Mouse (Mus musculus) liver, adult 2 months (tissue): ENCODE measurements around the gene Fbln2. TPM values are rescaled to one million over a fixed set of nuclear protein-coding genes. Genes with fewer than 3 reads are reported as not detected.

Experiments used
- DNase-seq: peaks from one replicate; pipeline ENCODE4 v3.0.0-alpha.2; 2011; ENCODE audit warnings: low read depth, low spot score; ENCODE audit errors: extremely low read depth
- H3K27ac ChIP-seq: fragments of 200-500 bp; replicated peaks from 2 replicates; pipeline ENCODE4 v1.5.1; 2012; ENCODE audit warnings: low read depth, mild to moderate bottlenecking, control low read depth, inconsistent platforms, low read length; ENCODE audit not compliant: insufficient read depth
- H3K27me3 ChIP-seq: fragments of 200-500 bp; 2 replicates; pipeline ENCODE4 v1.6.1; 2012; ENCODE audit warnings: mild to moderate bottlenecking, moderate library complexity, low read length, inconsistent platforms; ENCODE audit not compliant: control insufficient read depth, insufficient read depth
- H3K36me3 ChIP-seq: fragments of 200-500 bp; 2 replicates; pipeline ENCODE4 v1.6.1; 2012; ENCODE audit warnings: low read length, inconsistent platforms; ENCODE audit not compliant: control insufficient read depth, insufficient read depth
- H3K4me1 ChIP-seq: fragments of 200-500 bp; 2 replicates; pipeline ENCODE4 v1.6.1; 2011; ENCODE audit warnings: low read length; ENCODE audit not compliant: control insufficient read depth, insufficient read depth
- H3K4me3 ChIP-seq: fragments of 200-500 bp; 2 replicates; pipeline ENCODE4 v1.5.1; 2011; ENCODE audit warnings: low read depth, mild to moderate bottlenecking, control low read depth, low read length, moderate library complexity; ENCODE audit not compliant: insufficient read depth
- H3K79me2 ChIP-seq: fragments of 200-500 bp; 2 replicates; pipeline ENCODE4 v1.6.1; 2012; ENCODE audit warnings: inconsistent platforms, mild to moderate bottlenecking, low read length, moderate library complexity; ENCODE audit not compliant: control insufficient read depth, insufficient read depth
- H3K9ac ChIP-seq: fragments of 200-500 bp; 2 replicates; pipeline ENCODE4 v1.6.1; 2012; ENCODE audit warnings: low read depth, mild to moderate bottlenecking, control low read depth, inconsistent platforms, low read length
- CTCF ChIP-seq: fragments of 200-500 bp; IDR thresholded peaks from 2 replicates; pipeline ENCODE4 v1.5.1; 2011; ENCODE audit warnings: low read depth, low read length, control low read depth
- POLR2A ChIP-seq: fragments of 200-500 bp; IDR thresholded peaks from 2 replicates; pipeline ENCODE4 v1.6.1; 2011; ENCODE audit warnings: low read length, control low read depth; ENCODE audit not compliant: insufficient read depth; ENCODE audit errors: extremely low read depth
- WGBS: fragments of 180-500 bp; shearing (Covaris S2); methylation state at CpG from one replicate; pipeline ENCODE4 v1.1.7; 2018; 5-methylcytosine and 5-hydroxymethylcytosine counted together
- polyA plus RNA-seq: library from polyadenylated mRNA; depleted of rRNA; stranded (reverse); fragments of >200 nt; gene quantifications from 2 replicates; pipeline ENCODE4 v1.2.3, GENCODE M21; 2012
- total RNA-seq: library from RNA; depleted of rRNA; stranded (reverse); fragments of >200 nt; gene quantifications from 2 replicates; pipeline ENCODE4 v1.2.3, GENCODE M21; 2014

Gene Fbln2
- total and polyA plus RNA-seq, 2 experiments, result 1.4 to 3.5 TPM

DNA sequence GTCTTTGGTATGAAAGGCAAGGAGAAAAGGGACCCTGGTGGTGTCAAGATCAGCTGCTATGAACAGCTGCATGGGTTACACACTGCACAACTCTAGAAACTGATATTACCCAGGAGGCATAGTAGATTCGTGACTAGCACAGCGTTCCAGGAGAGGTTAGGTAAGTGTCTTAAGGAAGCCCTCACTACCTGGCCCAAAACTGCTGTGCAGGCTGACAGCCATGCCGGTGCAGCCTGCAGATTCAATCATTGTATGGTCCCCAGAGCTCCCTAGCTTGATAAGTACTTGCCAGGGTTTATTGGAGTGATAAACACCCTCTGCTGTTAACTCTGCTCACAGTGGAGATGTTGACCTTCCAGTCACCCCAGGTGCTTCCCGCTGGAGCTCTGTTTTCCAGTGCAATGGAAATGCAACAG, 30.2 kb upstream of the Fbln2 start:
- Histone ChIP-seq H3K79me2 (no peaks in the 10 kb centered on the region), H3K4me1 (no peaks in the 10 kb centered on the region), H3K9ac (no peak overlapping the region), H3K36me3 (no peaks in the 10 kb centered on the region), H3K27me3 (no peaks in the 10 kb centered on the region), H3K4me3 (no peak overlapping the region), H3K27ac (no peak overlapping the region)
- no peak for TF ChIP-seq CTCF
- no peak for TF ChIP-seq POLR2A
- no peak for DNase-seq
- WGBS, result 87% methylated on average over 4 of the region's 4 CpGs

DNA sequence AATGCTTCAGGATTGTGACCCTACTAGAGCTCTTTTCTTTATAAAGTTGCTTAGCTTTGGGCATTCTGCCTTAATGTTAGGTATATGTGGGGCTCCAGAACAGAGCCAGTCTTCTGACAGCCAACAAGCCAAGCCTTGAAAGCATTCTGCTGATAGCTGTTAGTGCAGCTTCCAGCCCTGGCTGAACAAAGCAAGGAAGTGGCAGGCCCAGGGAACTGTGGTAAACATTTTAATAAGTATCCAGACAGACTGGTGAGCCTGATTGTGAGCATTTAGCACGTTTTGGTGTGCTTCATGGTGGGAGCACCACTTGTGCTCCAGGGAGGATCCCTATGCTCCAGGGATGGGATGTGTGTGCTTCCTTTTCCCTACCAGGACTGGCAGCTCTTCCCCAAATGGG, 29.2 kb upstream of the Fbln2 start:
- Histone ChIP-seq H3K36me3 (no peaks in the 10 kb centered on the region), H3K27ac (no peak overlapping the region), H3K4me3 (no peak overlapping the region), H3K27me3 (no peaks in the 10 kb centered on the region), H3K9ac (no peak overlapping the region), H3K79me2 (no peaks in the 10 kb centered on the region), H3K4me1 (no peaks in the 10 kb centered on the region)
- TF ChIP-seq CTCF (no peak), POLR2A (no peak)
- no peak for DNase-seq
- WGBS, result 53% methylated on average over 1 of the region's 1 CpGs

DNA sequence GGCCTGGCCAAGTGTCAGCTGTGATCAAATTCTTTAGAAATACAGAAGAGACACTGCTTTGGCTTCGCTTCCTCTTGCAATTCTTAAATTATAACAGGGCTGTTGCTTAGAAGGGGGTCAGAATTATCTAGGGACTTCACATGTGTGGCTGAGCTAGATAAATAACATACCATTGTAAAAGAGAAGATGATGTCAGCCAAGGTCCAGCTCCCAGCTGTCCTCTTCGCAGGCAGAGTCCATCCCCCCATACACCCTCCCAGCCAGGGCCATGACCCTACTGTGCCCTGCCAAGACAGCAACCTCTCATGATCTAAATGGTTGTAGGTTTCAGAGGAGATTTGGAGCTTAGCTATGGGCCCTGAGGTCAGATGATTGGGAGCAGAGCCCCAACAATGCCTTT, 28.3 kb upstream of the Fbln2 start:
- no peak for DNase-seq
- no peaks in the 10 kb centered on the region for H3K36me3 ChIP-seq
- H3K79me2 ChIP-seq, result no peaks in the 10 kb centered on the region
- TF ChIP-seq POLR2A (no peak), CTCF (no peak)
- no peak overlapping the region for H3K4me3 ChIP-seq
- H3K9ac ChIP-seq, result no peak overlapping the region
- 54% methylated on average over 2 of the region's 2 CpGs for WGBS
- H3K4me1 ChIP-seq, result no peaks in the 10 kb centered on the region
- no peaks in the 10 kb centered on the region for H3K27me3 ChIP-seq
- no peak overlapping the region for H3K27ac ChIP-seq

- Histone ChIP-seq H3K27me3 (no peaks in the 10 kb centered on the region), H3K4me1 (no peaks in the 10 kb centered on the region), H3K9ac (no peak overlapping the region), H3K27ac (no peak overlapping the region), H3K4me3 (no peak overlapping the region), H3K79me2 (no peaks in the 10 kb centered on the region), H3K36me3 (no peaks in the 10 kb centered on the region)
- TF ChIP-seq POLR2A (no peak), CTCF (no peak)
- DNase-seq, result no peak
- 68% methylated on average over 3 of the region's 3 CpGs for WGBS
Measured at GRCm38 (mm10) chr6:91184776-91185175, 27.5 kb upstream of the Fbln2 start.

- Histone ChIP-seq H3K9ac (no peak overlapping the region), H3K4me3 (no peak overlapping the region), H3K36me3 (no peaks in the 10 kb centered on the region), H3K27ac (no peak overlapping the region), H3K27me3 (no peaks in the 10 kb centered on the region), H3K4me1 (no peaks in the 10 kb centered on the region), H3K79me2 (no peaks in the 10 kb centered on the region)
- no peak for DNase-seq
- 83% methylated on average over 5 of the region's 5 CpGs for WGBS
- no peak for TF ChIP-seq CTCF
- TF ChIP-seq POLR2A, result no peak
Measured at GRCm38 (mm10) chr6:91185502-91185901, 26.8 kb upstream of the Fbln2 start.

DNA sequence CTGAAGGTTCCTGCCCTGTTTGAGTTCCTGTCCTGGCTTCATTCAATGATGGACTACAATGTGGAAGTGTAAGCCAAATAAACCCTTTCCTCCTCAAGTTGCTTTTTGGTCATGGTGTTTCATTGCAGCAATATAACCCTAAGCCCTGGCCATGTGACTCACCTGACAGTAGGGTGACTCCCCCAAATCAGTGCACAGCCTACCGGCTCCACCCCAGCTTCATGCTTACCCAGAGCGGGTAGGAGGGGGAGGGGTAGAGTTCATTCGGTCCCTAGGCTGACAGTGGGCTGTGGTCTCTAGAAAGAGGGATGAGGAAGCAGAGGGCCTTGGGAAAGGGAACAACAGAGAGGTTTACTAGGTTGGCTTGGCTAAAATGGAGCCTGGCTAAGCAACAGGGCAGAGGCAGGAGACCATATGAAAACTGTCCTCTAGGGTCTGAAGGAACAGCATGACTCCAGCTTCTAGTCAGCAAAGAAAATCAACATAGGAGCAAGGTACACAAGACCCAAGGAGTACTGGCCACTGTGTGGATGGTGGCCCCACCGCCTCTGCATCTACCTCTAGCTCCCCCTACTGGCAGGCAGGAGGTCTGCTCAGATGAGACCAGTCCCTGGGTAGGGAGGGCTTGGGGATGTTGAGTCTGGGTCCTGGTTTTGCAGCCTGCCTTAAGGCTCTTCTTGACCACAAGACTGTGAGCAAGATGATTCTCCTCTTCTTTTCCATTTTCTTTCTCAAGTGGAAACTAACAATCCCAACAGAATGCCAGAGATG, 25.9 kb upstream of the Fbln2 start:
- peak; percentile 19 for DNase-seq
- TF ChIP-seq POLR2A (no peak), CTCF (peak; percentile 96)
- Histone ChIP-seq H3K4me3 (no peak overlapping the region), H3K4me1 (no peaks in the 10 kb centered on the region), H3K36me3 (no peaks in the 10 kb centered on the region), H3K27ac (no peak overlapping the region), H3K9ac (no peak overlapping the region), H3K27me3 (no peaks in the 10 kb centered on the region), H3K79me2 (no peaks in the 10 kb centered on the region)
- WGBS, result 58% methylated on average over 4 of the region's 4 CpGs
